Mouse (Mus musculus): ENCODE results near the gene Scd3. TPM values are rescaled to one million over a fixed set of nuclear protein-coding genes. Genes with fewer than 3 reads are reported as not detected.
"Not testable (repeated sequence)": the region's sequence is repeated elsewhere in the genome, so short reads cannot be mapped to it uniquely, and the experiment has no call there.

The Scd3 gene
- total and polyA plus RNA-seq, 3 experiments: 0.27 to 3.8 TPM; not detected in 1

DNA sequence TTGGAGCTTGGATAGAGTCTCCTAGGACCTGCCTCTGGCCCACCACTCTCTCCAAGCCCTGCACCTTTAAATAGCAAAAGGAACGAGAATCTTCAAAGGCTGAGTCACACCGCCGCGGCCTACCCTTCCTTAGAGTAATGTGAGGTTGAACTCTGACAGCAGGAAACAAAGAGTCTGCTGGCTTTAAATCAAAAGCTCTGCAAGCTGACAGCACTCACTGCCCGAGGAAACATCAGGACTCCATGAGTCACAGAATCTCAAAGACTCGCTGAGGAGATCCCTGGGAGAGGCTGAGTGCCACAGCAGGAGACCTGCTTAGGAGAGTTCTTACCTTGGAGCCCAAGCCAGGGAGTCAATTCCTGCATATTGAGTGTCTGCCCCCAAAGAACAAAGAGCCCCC lies 77.7 kb downstream of the Scd3 start:
- no peak for ATAC-seq (ENCODE audit: extremely low read depth, insufficient number of reproducible peaks, low FRiP score, poor library complexity, severe bottlenecking)
- no peaks in the 10 kb centered on the region for H3K27me3 ChIP-seq (ENCODE audit: insufficient read depth, low read length)
- no peaks in the 10 kb centered on the region for H3K9me3 ChIP-seq (replicated peaks)
- H3K4me1 ChIP-seq (ENCODE audit: insufficient read depth, low read depth, low read length): peaks cover 62% of the 10 kb centered on the region
- no peak overlapping the region for H3K4me3 ChIP-seq (ENCODE audit: low read depth, low read length)
- DNase-seq (ENCODE audit: low spot score): no peak
- TF ChIP-seq CTCF (IDR thresholded peaks at IDR 0.05; ENCODE audit: low read depth, low read length) (no peak), GATA1 (IDR thresholded peaks at IDR 0.05; ENCODE audit: borderline replicate concordance, low read length) (no peak), GATA2 (IDR thresholded peaks at IDR 0.05; ENCODE audit: borderline replicate concordance, low read depth, low read length) (no peak), POLR2AphosphoS5 (IDR thresholded peaks at IDR 0.05; ENCODE audit: insufficient replicate concordance, low read depth, low read length) (no peak), TAL1 (conservative IDR thresholded peaks at IDR 0.05; ENCODE audit: low read depth, low read length) (no peak)
- H3K36me3 ChIP-seq (replicated peaks): no peaks in the 10 kb centered on the region

DNA sequence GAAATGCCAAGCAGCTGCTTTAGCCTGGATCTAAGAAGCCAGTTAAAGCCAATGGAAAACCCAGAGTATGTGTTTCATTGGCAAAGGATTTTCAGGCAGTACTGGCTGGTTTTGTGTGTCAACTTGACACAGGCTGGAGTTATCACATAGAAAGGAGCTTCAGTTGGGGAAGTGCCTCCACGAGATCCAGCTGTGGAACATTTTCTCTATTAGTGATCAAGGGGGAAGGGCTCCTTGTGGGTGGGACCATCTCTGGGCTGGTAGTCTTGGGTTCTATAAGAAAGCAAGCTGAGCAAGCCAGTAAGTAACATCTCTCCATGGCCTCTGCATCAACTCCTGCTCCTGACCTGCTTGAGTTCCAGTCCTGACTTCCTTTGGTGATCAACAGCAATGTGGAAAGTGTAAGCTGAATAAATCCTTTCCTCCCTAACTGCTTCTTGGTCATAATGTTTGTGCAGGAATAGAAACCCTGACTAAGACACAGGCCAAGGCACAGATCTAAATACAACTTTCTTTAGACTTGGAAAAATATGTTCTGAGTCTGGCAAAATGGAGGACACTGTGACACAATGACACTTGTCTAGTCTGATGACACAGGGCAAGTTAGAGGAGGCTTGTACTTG lies 78.9 kb downstream of the Scd3 start:
- not testable (repeated sequence) for ATAC-seq (ENCODE audit: extremely low read depth, insufficient number of reproducible peaks, low FRiP score, poor library complexity, severe bottlenecking); DNase-seq (ENCODE audit: low spot score); H3K9me3 ChIP-seq (replicated peaks); H3K27me3 ChIP-seq (ENCODE audit: insufficient read depth, low read length); H3K36me3 ChIP-seq (replicated peaks); H3K4me3 ChIP-seq (ENCODE audit: low read depth, low read length)
- H3K4me1 ChIP-seq (ENCODE audit: insufficient read depth, low read depth, low read length): peaks cover 72% of the 10 kb centered on the region

DNA sequence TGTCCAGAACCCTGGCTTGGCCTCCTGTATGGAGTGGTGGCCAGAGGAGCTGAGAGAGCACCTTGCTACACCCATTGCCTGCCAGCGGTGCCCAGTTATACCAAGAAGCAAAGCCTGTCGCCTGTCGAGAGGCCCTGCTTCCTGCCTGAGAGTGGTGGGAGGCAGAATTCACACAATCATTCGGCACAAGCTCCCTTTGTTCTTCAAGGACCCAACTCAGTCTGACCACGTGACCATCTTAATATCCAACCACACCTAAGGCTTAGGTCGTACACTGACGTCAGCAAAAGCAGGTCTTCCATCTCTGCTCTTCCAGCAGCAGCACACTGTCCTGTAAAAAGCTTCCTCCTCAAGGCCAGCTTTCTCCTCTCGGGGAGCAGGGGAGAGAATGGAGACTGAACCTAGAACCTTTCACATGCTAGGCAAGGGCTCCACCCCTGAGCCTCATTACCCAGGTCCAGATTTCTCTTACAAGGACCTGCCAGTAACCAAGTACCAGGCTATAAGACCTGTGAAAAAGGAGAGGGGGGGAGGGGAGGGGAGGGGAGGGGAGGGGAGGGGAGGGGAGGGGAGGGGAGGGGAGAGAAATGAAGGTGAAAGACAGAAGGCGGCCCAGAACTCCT lies 79.6 kb downstream of the Scd3 start:
- peak overlapping the region; percentile 72; the same call in 1 of the 2 replicates for H3K4me3 ChIP-seq (ENCODE audit: low read depth, low read length)
- TF ChIP-seq POLR2AphosphoS5 (IDR thresholded peaks at IDR 0.05; ENCODE audit: insufficient replicate concordance, low read depth, low read length): no peak
- TF ChIP-seq GATA2 (IDR thresholded peaks at IDR 0.05; ENCODE audit: borderline replicate concordance, low read depth, low read length): no peak
- TF ChIP-seq TAL1 (conservative IDR thresholded peaks at IDR 0.05; ENCODE audit: low read depth, low read length): no peak
- TF ChIP-seq GATA1 (IDR thresholded peaks at IDR 0.05; ENCODE audit: borderline replicate concordance, low read length): no peak
- no peak for TF ChIP-seq CTCF (IDR thresholded peaks at IDR 0.05; ENCODE audit: low read depth, low read length)
- DNase-seq (ENCODE audit: low spot score): no peak
- H3K4me1 ChIP-seq (ENCODE audit: insufficient read depth, low read depth, low read length): peaks cover 74% of the 10 kb centered on the region
- no peaks in the 10 kb centered on the region for H3K27me3 ChIP-seq (ENCODE audit: insufficient read depth, low read length)
- no peaks in the 10 kb centered on the region for H3K36me3 ChIP-seq (replicated peaks)
- no peak for ATAC-seq (ENCODE audit: extremely low read depth, insufficient number of reproducible peaks, low FRiP score, poor library complexity, severe bottlenecking)
- no peaks in the 10 kb centered on the region for H3K9me3 ChIP-seq (replicated peaks)

DNA sequence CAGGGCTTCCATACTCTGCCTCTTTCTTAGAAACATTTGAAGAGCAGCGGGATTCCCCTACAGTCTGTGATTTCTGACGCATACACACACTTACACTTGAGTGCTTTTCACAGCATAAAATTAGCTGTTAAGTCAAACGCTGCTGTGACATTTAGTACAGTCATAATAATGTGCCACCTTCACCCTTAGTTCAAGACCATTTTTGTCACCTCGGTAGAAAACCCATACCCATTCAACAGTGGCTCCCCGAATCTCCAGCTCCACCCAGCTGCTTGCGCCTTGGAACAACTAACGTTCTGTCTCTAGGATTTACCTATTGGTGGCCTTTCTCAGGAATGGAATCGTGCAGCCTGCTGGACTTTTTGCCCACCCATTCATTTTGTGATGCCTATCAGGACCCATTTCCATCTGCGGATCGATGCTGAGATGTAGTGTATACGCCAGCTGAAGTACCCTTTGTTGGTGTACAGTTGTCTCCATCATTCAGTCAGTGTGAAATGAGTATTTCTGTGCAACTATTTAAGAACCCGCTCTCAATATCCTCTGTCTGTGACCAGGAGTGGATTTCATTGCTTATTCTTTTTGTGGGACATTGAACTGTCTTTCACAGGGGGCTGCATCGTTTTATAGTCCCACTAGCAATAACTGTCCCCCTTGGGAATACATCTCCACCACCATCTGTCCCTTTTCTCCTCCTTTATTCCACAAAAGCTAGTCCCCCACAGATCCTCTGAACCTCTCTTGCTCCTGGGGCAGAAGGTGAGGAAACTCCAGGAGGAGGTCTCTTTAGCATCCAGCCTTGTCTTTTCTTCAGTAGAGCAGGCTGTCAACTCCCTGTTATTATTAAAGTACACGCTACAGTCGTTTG lies 80.3 kb downstream of the Scd3 start:
- TF ChIP-seq POLR2AphosphoS5 (IDR thresholded peaks at IDR 0.05; ENCODE audit: insufficient replicate concordance, low read depth, low read length) (no peak), GATA2 (IDR thresholded peaks at IDR 0.05; ENCODE audit: borderline replicate concordance, low read depth, low read length) (no peak), CTCF (IDR thresholded peaks at IDR 0.05; ENCODE audit: low read depth, low read length) (no peak), GATA1 (IDR thresholded peaks at IDR 0.05; ENCODE audit: borderline replicate concordance, low read length) (no peak), TAL1 (conservative IDR thresholded peaks at IDR 0.05; ENCODE audit: low read depth, low read length) (no peak)
- Histone ChIP-seq H3K4me1 (ENCODE audit: insufficient read depth, low read depth, low read length) (peaks cover 80% of the 10 kb centered on the region), H3K36me3 (replicated peaks) (no peaks in the 10 kb centered on the region), H3K9me3 (replicated peaks) (no peaks in the 10 kb centered on the region), H3K27me3 (ENCODE audit: insufficient read depth, low read length) (no peaks in the 10 kb centered on the region), H3K4me3 (ENCODE audit: low read depth, low read length) (peak overlapping the region; percentile 72; the same call in 1 of the 2 replicates)
- DNase-seq (ENCODE audit: low spot score) (no peak), ATAC-seq (ENCODE audit: extremely low read depth, insufficient number of reproducible peaks, low FRiP score, poor library complexity, severe bottlenecking) (no peak)

DNA sequence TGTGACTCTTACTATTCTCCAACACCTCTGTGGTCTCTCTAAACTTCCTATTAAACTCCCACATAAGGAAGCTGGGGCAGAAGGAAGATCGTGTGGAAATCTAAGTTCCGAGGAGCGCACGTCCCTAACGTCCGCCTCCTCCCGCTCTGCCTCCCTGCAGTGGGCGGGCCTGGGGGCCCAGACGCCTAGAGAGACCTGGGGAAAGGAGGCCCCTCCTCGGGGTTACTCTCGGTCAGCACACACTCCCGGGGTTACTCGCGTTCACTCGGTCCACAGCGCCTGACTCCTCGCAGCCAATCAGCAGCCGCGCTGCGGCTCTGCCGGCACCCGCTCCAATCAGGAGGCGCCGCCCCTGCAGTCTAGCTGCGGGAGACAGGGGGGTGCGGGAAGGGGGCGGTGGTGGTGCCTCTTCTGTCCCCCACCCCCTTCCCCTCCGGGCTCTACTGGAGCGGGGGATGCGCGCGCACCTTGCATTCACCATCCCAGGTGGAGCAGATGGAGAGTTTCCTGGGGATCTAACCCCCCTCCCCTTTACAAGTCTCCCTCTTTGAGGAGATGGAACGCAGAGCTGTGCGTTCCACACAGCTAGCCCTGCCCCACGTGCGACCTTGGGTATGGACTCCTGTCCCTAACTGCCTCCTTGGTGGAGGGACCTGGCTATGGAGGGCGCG lies 81.1 kb downstream of the Scd3 start:
- H3K4me3 ChIP-seq (ENCODE audit: low read depth, low read length): peak overlapping the region; percentile 72
- no peaks in the 10 kb centered on the region for H3K9me3 ChIP-seq (replicated peaks)
- peaks cover 87% of the 10 kb centered on the region for H3K4me1 ChIP-seq (ENCODE audit: insufficient read depth, low read depth, low read length)
- ATAC-seq (ENCODE audit: extremely low read depth, insufficient number of reproducible peaks, low FRiP score, poor library complexity, severe bottlenecking): peak; percentile 92
- no peak for TF ChIP-seq CTCF (IDR thresholded peaks at IDR 0.05; ENCODE audit: low read depth, low read length)
- TF ChIP-seq TAL1 (conservative IDR thresholded peaks at IDR 0.05; ENCODE audit: low read depth, low read length): no peak
- TF ChIP-seq GATA2 (IDR thresholded peaks at IDR 0.05; ENCODE audit: borderline replicate concordance, low read depth, low read length): no peak
- TF ChIP-seq POLR2AphosphoS5 (IDR thresholded peaks at IDR 0.05; ENCODE audit: insufficient replicate concordance, low read depth, low read length): no peak; the same call in 1 of the 2 replicates
- no peak for TF ChIP-seq GATA1 (IDR thresholded peaks at IDR 0.05; ENCODE audit: borderline replicate concordance, low read length)
- no peaks in the 10 kb centered on the region for H3K36me3 ChIP-seq (replicated peaks)
- no peaks in the 10 kb centered on the region for H3K27me3 ChIP-seq (ENCODE audit: insufficient read depth, low read length)
- DNase-seq (ENCODE audit: low spot score): peak; percentile 89

DNA sequence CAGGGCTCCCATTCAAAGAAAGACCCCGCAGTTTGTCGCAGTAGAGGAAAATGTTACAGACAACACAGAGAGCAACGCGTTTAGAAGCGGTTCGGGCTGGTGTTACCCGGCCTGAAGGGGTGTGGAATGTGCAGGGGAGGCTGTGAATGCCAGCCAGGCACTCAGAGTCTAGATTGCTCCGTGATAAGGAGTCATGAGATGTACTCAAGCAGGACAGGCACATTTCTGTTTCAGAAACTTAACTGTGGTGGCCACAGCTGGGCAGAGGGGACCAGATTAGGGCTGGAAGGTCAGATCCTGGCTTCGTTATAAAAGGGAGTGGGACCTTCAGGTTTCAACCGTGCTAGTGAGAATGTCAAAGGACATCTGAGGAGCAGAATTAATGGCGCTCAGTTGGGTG lies 81.7 kb downstream of the Scd3 start:
- DNase-seq (ENCODE audit: low spot score) (no peak), ATAC-seq (ENCODE audit: extremely low read depth, insufficient number of reproducible peaks, low FRiP score, poor library complexity, severe bottlenecking) (0 out of 2 replicates have a peak, but pooled peaks have one; percentile 11)

More for the DNA sequence above, 81.7 kb downstream of the Scd3 start:
- H3K36me3 ChIP-seq (replicated peaks): no peaks in the 10 kb centered on the region
- H3K4me3 ChIP-seq (ENCODE audit: low read depth, low read length): peak overlapping the region; percentile 72
- no peaks in the 10 kb centered on the region for H3K9me3 ChIP-seq (replicated peaks)
- no peaks in the 10 kb centered on the region for H3K27me3 ChIP-seq (ENCODE audit: insufficient read depth, low read length)
- peak; percentile 94; the same call in 1 of the 2 replicates for TF ChIP-seq GATA2 (IDR thresholded peaks at IDR 0.05; ENCODE audit: borderline replicate concordance, low read depth, low read length)
- no peak for TF ChIP-seq GATA1 (IDR thresholded peaks at IDR 0.05; ENCODE audit: borderline replicate concordance, low read length)
- no peak for TF ChIP-seq CTCF (IDR thresholded peaks at IDR 0.05; ENCODE audit: low read depth, low read length)
- no peak for TF ChIP-seq TAL1 (conservative IDR thresholded peaks at IDR 0.05; ENCODE audit: low read depth, low read length)
- TF ChIP-seq POLR2AphosphoS5 (IDR thresholded peaks at IDR 0.05; ENCODE audit: insufficient replicate concordance, low read depth, low read length): no peak
- H3K4me1 ChIP-seq (ENCODE audit: insufficient read depth, low read depth, low read length): peaks cover 91% of the 10 kb centered on the region

Data from G1E (cell line).